Mouse (Mus musculus): ENCODE data around the gene Gm6309. TPM values are rescaled to one million over a fixed set of nuclear protein-coding genes. Genes with fewer than 3 reads are reported as not detected.
"Not testable (repeated sequence)": the region's sequence is repeated elsewhere in the genome, so short reads cannot be mapped to it uniquely, and the experiment has no call there.

The Gm6309 gene
- total and polyA plus RNA-seq, 2 experiments: not detected

DNA sequence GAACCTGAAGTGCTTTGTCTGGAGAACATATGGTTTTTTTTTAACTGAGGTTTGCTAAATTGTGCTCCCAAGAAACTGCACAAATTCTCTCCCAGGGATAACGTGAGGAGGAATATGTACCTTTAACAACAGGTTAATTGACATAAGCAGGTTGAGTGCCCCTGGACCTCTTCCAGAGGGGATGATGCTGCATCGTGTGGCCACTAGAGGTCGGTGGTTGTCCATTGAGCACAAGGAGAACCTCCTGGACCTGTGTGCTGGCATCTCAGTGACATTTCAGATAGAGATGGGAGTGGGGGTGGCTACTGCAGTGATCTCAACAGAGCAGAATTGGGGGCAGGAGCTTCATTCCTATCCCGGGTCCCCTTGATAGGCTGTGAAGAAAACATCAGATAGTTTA lies 2.2 kb upstream of the Gm6309 start:
- DNase-seq (ENCODE audit: extremely low read depth, low read depth, low spot score): peak; percentile 60
- not testable (repeated sequence) for H3K27me3 ChIP-seq (ENCODE audit: control insufficient read depth, insufficient read depth, low read length); H3K4me3 ChIP-seq (ENCODE audit: insufficient read depth, low read depth, low read length); H3K36me3 ChIP-seq (ENCODE audit: control insufficient read depth, insufficient read depth, low read length); H3K27ac ChIP-seq (replicated peaks; ENCODE audit: insufficient read depth, low read depth, low read length); H3K9ac ChIP-seq (ENCODE audit: low read depth, low read length); H3K79me2 ChIP-seq (ENCODE audit: control insufficient read depth, insufficient read depth, low read length); H3K4me1 ChIP-seq (ENCODE audit: control insufficient read depth, insufficient read depth, low read length)
- WGBS: 27% methylated on average over 4 of the region's 4 CpGs
- TF ChIP-seq CTCF (IDR thresholded peaks at IDR 0.05; ENCODE audit: low read depth, low read length): peak; percentile 68

DNA sequence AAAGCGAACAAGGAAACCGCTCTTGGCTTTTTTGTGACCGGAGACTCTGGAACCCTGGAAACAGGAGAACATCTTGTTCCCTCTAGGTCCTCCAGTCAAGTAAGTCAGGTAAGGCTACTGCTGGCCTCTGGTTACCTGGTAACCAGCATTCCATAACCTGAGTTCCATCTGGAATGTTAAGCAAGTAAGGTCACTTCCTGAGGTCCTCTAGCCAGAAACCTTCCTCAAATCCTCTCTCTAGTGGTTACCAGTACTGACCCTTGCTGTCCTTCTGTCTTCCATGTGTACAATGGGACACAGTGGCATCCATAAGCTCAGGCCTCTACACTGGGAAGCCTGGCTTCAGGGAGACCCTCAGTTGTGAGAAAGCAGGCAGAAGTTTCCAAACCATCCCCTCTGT lies 10.1 kb downstream of the Gm6309 start, which contains the start of gene Gm5565:
Gene Gm5565, minus strand, starts transcription at position 101 of the 400 bp plus-strand sequence.
- H3K27me3 ChIP-seq (ENCODE audit: control insufficient read depth, insufficient read depth, low read length); H3K4me1 ChIP-seq (ENCODE audit: control insufficient read depth, insufficient read depth, low read length); DNase-seq (ENCODE audit: extremely low read depth, low read depth, low spot score); H3K4me3 ChIP-seq (ENCODE audit: insufficient read depth, low read depth, low read length); H3K27ac ChIP-seq (replicated peaks; ENCODE audit: insufficient read depth, low read depth, low read length); H3K79me2 ChIP-seq (ENCODE audit: control insufficient read depth, insufficient read depth, low read length); H3K9ac ChIP-seq (ENCODE audit: low read depth, low read length); H3K36me3 ChIP-seq (ENCODE audit: control insufficient read depth, insufficient read depth, low read length): not testable (repeated sequence)
- 96% methylated on average over 3 of the region's 3 CpGs for whole genome bisulfite sequencing

DNA sequence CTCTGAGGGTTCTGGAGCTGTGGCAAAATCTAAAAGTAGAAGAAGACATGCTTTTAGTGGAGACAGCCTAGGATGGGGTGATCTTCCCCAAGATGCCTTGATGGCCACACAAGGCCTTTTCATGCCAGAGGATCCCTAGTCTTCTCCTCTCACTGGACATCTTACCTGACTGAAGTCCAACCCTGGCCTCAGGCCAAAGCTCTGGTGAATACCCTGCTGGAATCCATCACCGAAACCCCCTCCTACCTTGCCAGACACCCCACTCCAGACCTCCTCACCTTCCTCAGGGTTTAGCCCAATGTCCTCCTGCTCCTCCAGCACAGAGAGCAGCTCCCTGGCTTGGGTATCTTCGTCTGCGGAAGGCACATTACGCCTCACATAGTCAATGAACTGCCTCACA lies 12.2 kb downstream of the Gm6309 start:
- not testable (repeated sequence) for H3K36me3 ChIP-seq (ENCODE audit: control insufficient read depth, insufficient read depth, low read length); H3K9ac ChIP-seq (ENCODE audit: low read depth, low read length); H3K27ac ChIP-seq (replicated peaks; ENCODE audit: insufficient read depth, low read depth, low read length); H3K4me1 ChIP-seq (ENCODE audit: control insufficient read depth, insufficient read depth, low read length); H3K79me2 ChIP-seq (ENCODE audit: control insufficient read depth, insufficient read depth, low read length); H3K4me3 ChIP-seq (ENCODE audit: insufficient read depth, low read depth, low read length); H3K27me3 ChIP-seq (ENCODE audit: control insufficient read depth, insufficient read depth, low read length); DNase-seq (ENCODE audit: extremely low read depth, low read depth, low spot score)
- 88% methylated on average over 4 of the region's 4 CpGs for WGBS

DNA sequence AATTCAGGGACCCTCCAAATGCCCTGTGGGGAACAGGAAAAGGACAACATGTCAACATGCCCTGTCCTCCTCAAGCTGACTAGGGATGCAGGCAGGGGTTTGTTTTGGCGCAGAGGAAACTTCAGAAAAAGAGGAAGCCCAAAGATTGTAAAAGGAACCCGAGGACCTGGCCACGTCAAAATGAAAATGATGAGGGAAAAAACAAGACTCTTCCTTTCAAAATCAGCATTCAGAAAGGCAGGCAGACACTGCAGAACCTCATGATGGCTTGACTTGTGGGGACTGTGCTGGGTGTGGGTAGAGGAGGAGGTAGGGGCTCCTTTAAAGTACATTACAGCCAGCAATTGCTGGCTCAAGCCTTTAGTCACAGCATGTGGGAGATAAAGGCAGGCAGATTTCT lies 20.1 kb downstream of the Gm6309 start:
- no peaks in the 10 kb centered on the region for H3K4me1 ChIP-seq (ENCODE audit: control insufficient read depth, insufficient read depth, low read length)
- WGBS: 74% methylated on average over 3 of the region's 3 CpGs

DNA sequence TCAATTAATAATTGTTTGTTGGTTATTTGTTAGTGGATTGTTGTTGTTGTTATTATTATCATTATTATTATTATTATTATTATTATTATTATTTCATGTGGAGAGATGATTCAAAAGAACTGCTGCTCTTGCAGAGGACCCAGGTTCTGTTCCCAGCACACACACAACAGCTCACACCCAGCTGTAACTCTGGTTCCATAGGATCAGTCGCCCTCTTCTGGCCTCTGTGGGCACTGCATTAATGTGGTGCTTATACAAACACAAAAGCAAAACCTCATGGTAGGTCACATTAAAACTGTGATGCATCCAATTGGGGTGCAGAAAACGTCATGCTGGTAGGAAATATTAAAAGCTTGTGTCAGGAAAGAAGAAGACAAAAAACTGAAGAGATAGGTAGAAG lies 22.6 kb downstream of the Gm6309 start:
- no peaks in the 10 kb centered on the region for H3K79me2 ChIP-seq (ENCODE audit: control insufficient read depth, insufficient read depth, low read length)
- WGBS: 50% methylated on average over 2 of the region's 2 CpGs
- TF ChIP-seq POLR2A (IDR thresholded peaks at IDR 0.05; ENCODE audit: extremely low read depth, insufficient read depth, low read length) (no peak), CTCF (IDR thresholded peaks at IDR 0.05; ENCODE audit: low read depth, low read length) (no peak)
- H3K9ac ChIP-seq (ENCODE audit: low read depth, low read length): no peak overlapping the region
- H3K4me3 ChIP-seq (ENCODE audit: insufficient read depth, low read depth, low read length): no peak overlapping the region
- H3K36me3 ChIP-seq (ENCODE audit: control insufficient read depth, insufficient read depth, low read length): no peaks in the 10 kb centered on the region
- H3K27me3 ChIP-seq (ENCODE audit: control insufficient read depth, insufficient read depth, low read length): no peaks in the 10 kb centered on the region
- H3K27ac ChIP-seq (replicated peaks; ENCODE audit: insufficient read depth, low read depth, low read length): no peak overlapping the region
- no peak for DNase-seq (ENCODE audit: extremely low read depth, low read depth, low spot score)
- H3K4me1 ChIP-seq (ENCODE audit: control insufficient read depth, insufficient read depth, low read length): no peaks in the 10 kb centered on the region

More for the DNA sequence above, 20.1 kb downstream of the Gm6309 start:
- no peaks in the 10 kb centered on the region for H3K79me2 ChIP-seq (ENCODE audit: control insufficient read depth, insufficient read depth, low read length)
- H3K27me3 ChIP-seq (ENCODE audit: control insufficient read depth, insufficient read depth, low read length): no peaks in the 10 kb centered on the region
- H3K27ac ChIP-seq (replicated peaks; ENCODE audit: insufficient read depth, low read depth, low read length): no peak overlapping the region
- no peak for DNase-seq (ENCODE audit: extremely low read depth, low read depth, low spot score)
- no peak overlapping the region for H3K9ac ChIP-seq (ENCODE audit: low read depth, low read length)
- H3K4me3 ChIP-seq (ENCODE audit: insufficient read depth, low read depth, low read length): no peak overlapping the region
- H3K36me3 ChIP-seq (ENCODE audit: control insufficient read depth, insufficient read depth, low read length): no peaks in the 10 kb centered on the region
- TF ChIP-seq POLR2A (IDR thresholded peaks at IDR 0.05; ENCODE audit: extremely low read depth, insufficient read depth, low read length) (no peak), CTCF (IDR thresholded peaks at IDR 0.05; ENCODE audit: low read depth, low read length) (no peak)

Other genes starting within 250 kb of the Gm6309 start
- gene Cyp3a25, start 161.1 kb downstream of the Gm6309 start, total RNA-seq (2014; rRNA removed): 870 and 1,067 TPM in 2 replicates
- gene Cyp3a25, start 161.1 kb downstream of the Gm6309 start, polyA plus RNA-seq (2012; rRNA removed): 112 and 118 TPM in 2 replicates
- 62.1 and 121 TPM in 2 replicates for gene Cyp3a59, start 91.5 kb downstream of the Gm6309 start, total RNA-seq (2014; rRNA removed)
- gene Cyp3a59, start 91.5 kb downstream of the Gm6309 start, polyA plus RNA-seq (2012; rRNA removed): 15.6 and 19.1 TPM in 2 replicates
- not detected in 2 replicates for gene Gm5565, start 10.2 kb downstream of the Gm6309 start, total RNA-seq (2014; rRNA removed)
- gene Gm5565, start 10.2 kb downstream of the Gm6309 start, polyA plus RNA-seq (2012; rRNA removed): not detected in 2 replicates
- gene 1700001J03Rik, start 14.6 kb upstream of the Gm6309 start, total RNA-seq (2014; rRNA removed): 0.28 TPM in 1 of 2 replicates, not detected in the other
- not detected in 2 replicates for gene 1700001J03Rik, start 14.6 kb upstream of the Gm6309 start, polyA plus RNA-seq (2012; rRNA removed)
- 28.4 and 29.4 TPM in 2 replicates for gene Rnf6, start 50.8 kb upstream of the Gm6309 start, total RNA-seq (2014; rRNA removed)
- gene Rnf6, start 50.8 kb upstream of the Gm6309 start, polyA plus RNA-seq (2012; rRNA removed): 12.5 and 14.0 TPM in 2 replicates
- 27.8 and 32.5 TPM in 2 replicates for gene Cdk8, start 60.5 kb upstream of the Gm6309 start, total RNA-seq (2014; rRNA removed)
- 19.3 and 25.2 TPM in 2 replicates for gene Cdk8, start 60.5 kb upstream of the Gm6309 start, polyA plus RNA-seq (2012; rRNA removed)
- 0.07 and 0.09 TPM in 2 replicates for gene Wasf3, start 214.3 kb upstream of the Gm6309 start, total RNA-seq (2014; rRNA removed)
- gene Wasf3, start 214.3 kb upstream of the Gm6309 start, polyA plus RNA-seq (2012; rRNA removed): 0.02 and 0.04 TPM in 2 replicates